Mouse (Mus musculus): ENCODE measurements at regions not wholly inside any gene's neighbourhood (a gene's known extent, or its start where the extent isn't known, plus 50 kb on each side); places are given as distances from the start of the nearest gene placed in this dataset.

GRCm38 (mm10) chr13:92911660-92912284 lies 67.2 kb downstream of the Mtx3 start:
- DNase-seq (ENCODE audit: low spot score in 2 of 2), result peak in 1 of 2 experiments; percentile 11

- DNase-seq (ENCODE audit: low spot score in 2 of 2), result peak in 1 of 2 experiments; percentile 6
Observed at GRCm38 (mm10) chr13:92912661-92913060, 68.1 kb downstream of the Mtx3 start.

- DNase-seq (ENCODE audit: low spot score in 2 of 2), result peak in 1 of 2 experiments; percentile 7
Observed at GRCm38 (mm10) chr13:92914631-92915030, 70.1 kb downstream of the Mtx3 start.

GRCm38 (mm10) chr13:92915221-92915839 lies 70.8 kb downstream of the Mtx3 start:
- peak in 1 of 2 experiments; percentile 9 for DNase-seq (ENCODE audit: low spot score in 2 of 2)

GRCm38 (mm10) chr13:92915948-92916710 lies 71.6 kb downstream of the Mtx3 start:
- DNase-seq (ENCODE audit: low spot score in 2 of 2), result peak in 1 of 2 experiments; percentile 35

- no peak for DNase-seq (ENCODE audit: low spot score in 2 of 2)
Observed at GRCm38 (mm10) chr13:92919882-92920281, 75.3 kb downstream of the Mtx3 start.

GRCm38 (mm10) chr13:92921936-92922335 lies 77.4 kb downstream of the Mtx3 start:
- DNase-seq (ENCODE audit: low spot score in 2 of 2), result no peak

- no peak for DNase-seq (ENCODE audit: low spot score in 2 of 2)
Observed at GRCm38 (mm10) chr13:92923496-92923895, 78.9 kb downstream of the Mtx3 start.

GRCm38 (mm10) chr13:92924021-92924420 lies 79.5 kb downstream of the Mtx3 start:
- DNase-seq (ENCODE audit: low spot score in 2 of 2), result no peak

- DNase-seq (ENCODE audit: low spot score in 2 of 2), result no peak
Observed at GRCm38 (mm10) chr13:92925196-92925595, 80.6 kb downstream of the Mtx3 start.

GRCm38 (mm10) chr13:92928551-92928950 lies 84.0 kb downstream of the Mtx3 start:
- DNase-seq (ENCODE audit: low spot score in 2 of 2), result no peak

GRCm38 (mm10) chr13:92931696-92932095 lies 87.1 kb downstream of the Mtx3 start:
- DNase-seq (ENCODE audit: low spot score in 2 of 2), result no peak

- no peak for DNase-seq (ENCODE audit: low spot score in 2 of 2)
Observed at GRCm38 (mm10) chr13:92939032-92939431, 94.5 kb downstream of the Mtx3 start.

GRCm38 (mm10) chr13:92940610-92941009 lies 96.0 kb downstream of the Mtx3 start:
- DNase-seq (ENCODE audit: low spot score in 2 of 2), result no peak

GRCm38 (mm10) chr13:92948560-92948959 lies 104.0 kb downstream of the Mtx3 start:
- DNase-seq (ENCODE audit: low spot score in 2 of 2), result no peak

- peak in 1 of 2 experiments; percentile 27 for DNase-seq (ENCODE audit: low spot score in 2 of 2)
Observed at GRCm38 (mm10) chr13:92960031-92960430, 115.5 kb downstream of the Mtx3 start.

GRCm38 (mm10) chr13:92962625-92963024 lies 118.1 kb downstream of the Mtx3 start:
- no peak for DNase-seq (ENCODE audit: low spot score in 2 of 2)

- DNase-seq (ENCODE audit: low spot score in 2 of 2), result no peak
Observed at GRCm38 (mm10) chr13:92963351-92963895, 118.9 kb downstream of the Mtx3 start.

GRCm38 (mm10) chr13:92964213-92964743 lies 119.7 kb downstream of the Mtx3 start:
- no peak for DNase-seq (ENCODE audit: low spot score in 2 of 2)

GRCm38 (mm10) chr13:92967025-92967610 lies 122.6 kb downstream of the Mtx3 start:
- DNase-seq (ENCODE audit: low spot score in 2 of 2), result peak in 1 of 2 experiments; percentile 28

GRCm38 (mm10) chr13:92969579-92969978 lies 125.0 kb downstream of the Mtx3 start:
- DNase-seq (ENCODE audit: low spot score in 2 of 2), result no peak
